Mouse (Mus musculus) stomach, embryonic 16.5 days (tissue): ENCODE data around the gene Epyc. TPM values are rescaled to one million over a fixed set of nuclear protein-coding genes. Genes with fewer than 3 reads are reported as not detected.
"Not testable (repeated sequence)": the region's sequence is repeated elsewhere in the genome, so short reads cannot be mapped to it uniquely, and the experiment has no call there.

Source experiments
- ATAC-seq: fragments of 200-750 bp; cut with Nextera tagmentation; 2 replicates; pipeline ENCODE4 v1.8.0; 2017; ENCODE audit warnings: moderate number of reproducible peaks, moderate TSS enrichment; ENCODE audit not compliant: insufficient read depth, low FRiP score
- H3K27ac ChIP-seq: fragments of 300-500 bp; sonication (generic); 2 replicates; pipeline ENCODE4 v1.5.1; 2014; ENCODE audit warnings: low read length
- H3K27me3 ChIP-seq: fragments of 300-500 bp; sonication (generic); 2 replicates; pipeline ENCODE4 v1.6.1; 2014; ENCODE audit warnings: low read length, control low read depth, mixed read lengths; ENCODE audit not compliant: control insufficient read depth, insufficient read depth
- H3K36me3 ChIP-seq: fragments of 300-500 bp; sonication (generic); 2 replicates; pipeline ENCODE4 v1.6.1; 2014; ENCODE audit warnings: low read length; ENCODE audit not compliant: control insufficient read depth, insufficient read depth
- H3K4me1 ChIP-seq: fragments of 300-500 bp; sonication (generic); 2 replicates; pipeline ENCODE4 v1.6.1; 2014; ENCODE audit warnings: low read length, control low read depth, mixed read lengths; ENCODE audit not compliant: control insufficient read depth, insufficient read depth
- H3K4me2 ChIP-seq: fragments of 300-500 bp; sonication (generic); 2 replicates; pipeline ENCODE4 v1.6.1; 2014; ENCODE audit warnings: low read depth, low read length, mixed read lengths
- H3K4me3 ChIP-seq: fragments of 300-500 bp; sonication (generic); replicated peaks from 2 replicates; pipeline ENCODE4 v1.5.1; 2014; ENCODE audit warnings: mild to moderate bottlenecking, low read length
- H3K9ac ChIP-seq: fragments of 300-500 bp; sonication (generic); 2 replicates; pipeline ENCODE4 v1.6.1; 2014; ENCODE audit warnings: low read length
- H3K9me3 ChIP-seq: fragments of 300-500 bp; sonication (generic); replicated peaks from 2 replicates; pipeline ENCODE4 v1.6.1; 2016; ENCODE audit warnings: low read length, control low read depth; ENCODE audit not compliant: control insufficient read depth
- WGBS: fragments of 180-500 bp; shearing (Covaris S2); extraction: QIAGEN DNeasy Blood & Tissue Kit; methylation state at CpG from one replicate; pipeline ENCODE4 v1.1.7; 2014; 5-methylcytosine and 5-hydroxymethylcytosine counted together
- polyA plus RNA-seq: library from polyadenylated mRNA; unstranded; fragments of >200 nt; fragmentation: Nextera tagmentation; extraction: Ambion mirVana; gene quantifications from 2 replicates; pipeline ENCODE4 v1.2.1, GENCODE M21; 2015

Gene Epyc
- polyA plus RNA-seq, 1 experiment from 2014 or later = 1.3 TPM

GRCm38 (mm10) chr10:97722709-97723108 lies 78.8 kb downstream of the Epyc start:
- Histone ChIP-seq H3K9me3 (no peaks in the 10 kb centered on the region), H3K27ac (no peak overlapping the region), H3K27me3 (no peaks in the 10 kb centered on the region), H3K4me1 (0 out of 2 replicates have a peak, but pooled peaks cover 3% of the 10 kb centered on the region), H3K4me2 (no peak overlapping the region), H3K9ac (no peak overlapping the region), H3K4me3 (no peak overlapping the region), H3K36me3 (no peaks in the 10 kb centered on the region)
- no peak for ATAC-seq
- 92% methylated on average over 9 of the region's 9 CpGs for WGBS

GRCm38 (mm10) chr10:97725929-97726328 lies 82.1 kb downstream of the Epyc start:
- H3K4me1 ChIP-seq = 0 out of 2 replicates have a peak, but pooled peaks cover 3% of the 10 kb centered on the region
- no peaks in the 10 kb centered on the region for H3K9me3 ChIP-seq
- no peak overlapping the region for H3K4me2 ChIP-seq
- H3K9ac ChIP-seq = no peak overlapping the region
- WGBS = 17% methylated on average over 1 of the region's 1 CpGs
- no peak for ATAC-seq
- no peak overlapping the region for H3K4me3 ChIP-seq
- H3K27ac ChIP-seq = no peak overlapping the region; the same call in 1 of the 2 replicates
- no peaks in the 10 kb centered on the region for H3K36me3 ChIP-seq
- no peaks in the 10 kb centered on the region for H3K27me3 ChIP-seq

GRCm38 (mm10) chr10:97726655-97727054 lies 82.8 kb downstream of the Epyc start, which contains the start of gene C030005K15Rik:
Gene C030005K15Rik, minus strand, starts transcription at chr10:97726755.
- not testable (repeated sequence) for H3K4me1 ChIP-seq, H3K9me3 ChIP-seq, H3K4me2 ChIP-seq, H3K36me3 ChIP-seq, H3K27me3 ChIP-seq, H3K9ac ChIP-seq, H3K4me3 ChIP-seq, ATAC-seq, H3K27ac ChIP-seq

Other genes starting within 250 kb of the Epyc start
- 772 and 849 TPM in 2 replicates for gene Dcn, start 164.5 kb upstream of the Epyc start, polyA plus RNA-seq
- 301 and 315 TPM in 2 replicates for gene Lum, start 78.9 kb upstream of the Epyc start, polyA plus RNA-seq
- gene Kera, start 37.2 kb upstream of the Epyc start, polyA plus RNA-seq = 1.4 and 1.8 TPM in 2 replicates
- not detected in 2 replicates for gene Ccer1, start 49.0 kb downstream of the Epyc start, polyA plus RNA-seq
- not detected in 2 replicates for gene C030005K15Rik, start 82.7 kb downstream of the Epyc start, polyA plus RNA-seq